Mouse (Mus musculus): ENCODE results near the gene Olfr1364. TPM values are rescaled to one million over a fixed set of nuclear protein-coding genes. Genes with fewer than 3 reads are reported as not detected.

The Olfr1364 gene
- not detected for total RNA-seq (2021)
- long read RNA-seq, experiment 1, result 0 reads
- long read RNA-seq, experiment 2, result 0 reads

DNA sequence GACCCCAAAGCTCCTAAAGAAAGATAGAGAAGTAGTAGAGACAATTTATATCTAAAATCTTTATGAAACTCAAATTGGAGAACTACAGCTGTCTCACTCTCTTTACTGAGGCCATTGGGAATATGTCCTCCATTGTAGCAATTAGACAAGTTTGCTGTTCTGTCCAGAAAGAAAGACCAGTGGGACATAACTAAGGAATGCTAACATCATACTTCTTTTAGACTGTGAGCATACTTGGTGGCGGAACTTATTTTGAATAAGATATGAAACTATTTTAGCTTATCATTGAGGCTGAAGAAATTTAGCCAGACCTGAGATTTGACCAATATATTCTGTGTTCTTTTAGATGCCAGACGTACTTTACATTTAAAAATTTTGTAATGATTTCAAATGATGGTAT lies at the start of gene Olfr1364:
Gene Olfr1364, minus strand, starts transcription at position 101 of the 400 bp plus-strand sequence.
- DNase-seq, result no peak

DNA sequence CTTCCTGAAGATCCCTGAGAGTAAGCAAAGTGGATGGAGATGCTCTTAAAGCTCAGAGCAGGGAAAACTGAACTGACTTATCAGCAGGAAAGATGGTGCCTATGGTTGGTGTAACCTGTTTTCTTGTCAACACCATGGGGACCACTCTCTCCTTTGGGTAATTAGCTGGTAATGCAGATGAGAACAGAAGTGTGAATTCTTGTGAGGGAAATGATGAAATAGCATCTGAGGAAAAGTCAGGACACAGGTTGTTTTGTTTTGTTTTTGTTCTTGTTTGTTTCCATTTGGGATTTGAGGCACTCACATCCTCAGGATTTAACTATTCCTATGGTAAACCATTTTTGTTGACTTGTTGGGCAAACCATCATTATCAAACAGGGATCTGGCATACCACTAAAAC lies 32.4 kb upstream of the Olfr1364 start, which contains the start of gene Olfr1362:
Gene Olfr1362, minus strand, starts transcription at position 101 of the 400 bp plus-strand sequence.
- no peak for DNase-seq

DNA sequence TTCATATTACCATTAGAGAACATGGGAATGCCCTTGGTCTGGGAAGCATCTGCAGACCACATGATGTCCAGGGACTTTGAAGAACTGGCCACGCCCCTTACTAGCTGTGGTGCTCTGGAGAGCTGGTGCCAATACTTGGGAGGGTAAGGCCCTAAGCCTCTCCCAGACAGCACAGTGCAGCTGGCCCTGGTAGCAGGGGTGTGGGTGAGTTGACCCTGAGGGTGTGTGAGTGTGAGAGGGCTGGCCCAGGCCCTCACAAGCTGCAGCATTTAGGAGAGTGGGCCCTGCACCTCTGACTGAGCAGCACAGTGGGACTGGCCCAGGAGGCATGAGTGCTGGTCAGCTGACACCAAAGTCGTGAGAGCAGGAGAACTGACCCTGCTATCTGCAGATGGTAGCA lies 10.1 kb upstream of the Olfr1364 start:
- DNase-seq, result no peak

DNA sequence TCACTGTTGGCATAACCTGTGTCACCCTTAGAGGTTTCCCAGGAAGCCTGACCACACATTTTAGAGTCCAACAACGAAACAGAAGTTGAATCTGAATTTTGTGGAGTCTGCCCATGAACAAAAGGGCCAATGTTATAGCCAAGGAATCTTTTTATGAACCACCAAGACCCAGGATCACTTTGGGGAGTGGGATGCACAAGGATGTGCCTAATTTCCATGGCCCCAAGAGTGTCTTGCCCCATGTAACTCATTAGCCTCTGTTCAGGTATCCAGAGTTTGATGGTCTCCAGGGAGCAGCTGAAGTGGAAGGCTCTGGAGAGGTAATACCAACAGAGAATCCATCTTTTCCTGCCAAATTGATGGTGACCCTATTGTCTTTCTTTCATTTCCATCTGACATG lies 21.8 kb downstream of the Olfr1364 start, which contains the start of gene Olfr1535:
Gene Olfr1535, minus strand, starts transcription at position 101 of the 400 bp plus-strand sequence.
- no peak for DNase-seq

DNA sequence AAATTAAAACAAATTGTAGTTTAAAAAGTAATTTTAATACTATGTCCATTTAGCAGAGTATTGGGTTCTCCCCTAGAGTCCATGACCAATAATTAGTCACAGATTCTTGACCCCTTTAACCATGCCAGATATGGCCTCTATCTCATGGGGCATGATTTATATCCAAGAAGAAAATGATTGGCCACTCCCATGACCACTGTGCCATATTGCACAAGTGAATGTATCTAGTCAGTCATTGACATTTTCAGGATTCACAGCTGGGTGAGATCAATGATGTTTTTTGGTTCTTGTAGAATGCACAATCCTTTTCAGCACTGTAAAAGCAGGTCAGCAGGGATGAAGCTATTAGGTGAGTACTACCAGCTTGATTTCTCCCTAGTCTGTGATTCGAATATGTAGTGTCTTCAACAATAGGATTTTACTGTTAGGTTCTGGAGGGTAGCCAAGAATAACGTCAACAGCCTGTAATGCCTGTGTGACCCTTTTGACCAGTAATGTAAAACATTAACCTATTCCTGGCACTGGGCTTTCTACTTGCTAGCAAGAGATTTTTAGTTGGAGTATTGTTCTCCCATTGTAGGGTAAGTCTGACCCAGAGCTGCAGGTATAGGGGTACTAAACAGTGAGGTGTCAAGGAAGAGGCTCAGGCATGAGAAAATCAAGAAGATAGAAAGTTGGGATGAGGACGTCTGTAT lies 31.0 kb downstream of the Olfr1364 start:
- no peak for DNase-seq

DNA sequence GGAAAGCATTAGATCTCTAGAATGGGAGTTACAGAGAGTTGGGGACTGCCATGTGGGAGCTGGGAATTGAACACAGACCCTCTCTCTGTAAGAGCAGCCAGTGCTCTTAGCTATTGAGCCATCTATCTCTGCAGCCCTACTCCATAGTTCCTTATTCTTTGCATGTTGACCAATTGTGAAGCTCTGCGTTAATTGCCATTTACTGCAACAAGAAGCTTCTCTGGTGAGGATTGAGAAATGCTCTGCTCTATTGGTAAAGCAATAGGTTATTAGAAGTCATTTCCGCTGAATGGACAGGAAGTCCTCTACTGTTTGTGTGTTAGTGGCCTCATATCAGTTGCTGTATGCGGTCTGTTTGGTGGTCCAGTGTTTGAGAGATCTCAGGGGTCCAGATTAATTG lies 32.1 kb downstream of the Olfr1364 start:
- no peak for DNase-seq

DNA sequence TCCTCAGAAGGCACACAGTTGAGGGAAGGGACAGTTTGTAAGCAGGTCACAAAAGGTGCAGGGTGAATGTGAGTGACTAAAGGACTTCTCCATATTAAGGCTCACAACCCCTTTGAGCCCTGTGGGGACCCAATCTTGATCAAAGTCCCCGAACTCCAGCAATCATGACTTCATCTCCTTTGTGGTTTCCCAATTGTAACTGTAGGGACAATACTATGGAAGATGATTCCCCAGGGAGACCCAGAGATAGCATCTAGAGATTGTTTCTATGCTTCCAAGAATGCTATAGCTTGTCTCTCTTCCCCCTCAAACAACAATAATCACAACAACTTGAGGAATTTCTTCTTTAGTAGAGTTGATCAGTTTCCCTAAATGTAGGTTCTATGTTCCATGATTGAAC lies 38.9 kb downstream of the Olfr1364 start, which contains the start of gene Olfr1366:
Gene Olfr1366, minus strand, starts transcription at position 101 of the 400 bp plus-strand sequence.
- DNase-seq, result no peak

DNA sequence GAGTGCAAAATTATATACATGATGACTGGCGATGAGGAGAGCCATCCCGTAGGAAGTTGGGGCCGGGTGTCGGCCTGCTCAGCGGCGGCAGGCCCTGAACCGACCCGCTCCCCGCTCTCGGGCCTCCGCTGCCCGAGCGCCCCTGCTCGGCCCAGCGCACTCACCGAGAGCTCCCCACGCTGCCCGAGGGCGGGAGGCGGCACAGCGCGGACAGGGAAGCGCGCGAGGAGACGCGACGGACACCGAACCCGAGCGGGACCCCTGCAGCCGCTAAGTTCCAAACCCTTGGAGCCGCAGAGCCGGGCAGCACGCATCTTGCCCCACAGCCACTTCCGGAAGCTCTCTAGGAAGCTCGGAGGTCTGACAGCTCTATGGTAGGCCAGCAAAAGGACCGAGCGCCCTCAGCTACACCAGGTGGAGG lies 50.8 kb downstream of the Olfr1364 start, which contains the start of gene Zkscan8:
Gene Zkscan8, minus strand, starts transcription at position 340 of the 421 bp plus-strand sequence.
- DNase-seq, result peak; percentile 92

DNA sequence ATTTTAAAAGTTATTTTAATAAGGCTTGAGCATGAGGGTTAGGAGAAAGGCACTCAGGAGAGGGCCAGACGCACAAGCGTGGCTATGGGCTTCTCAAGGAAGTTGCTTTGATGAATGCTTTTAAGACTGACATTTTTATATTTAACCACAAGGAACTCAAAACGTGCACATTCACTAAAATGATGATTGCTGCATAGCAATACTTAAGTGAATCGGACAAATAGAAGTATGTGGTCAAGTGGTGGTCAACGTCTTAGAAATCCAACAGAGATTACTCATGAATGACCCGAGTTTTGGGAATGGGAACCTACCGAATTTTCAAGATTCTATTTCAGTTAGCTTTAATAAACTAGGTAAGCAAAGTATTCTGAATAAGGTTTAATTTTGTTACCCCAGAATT lies 51.4 kb downstream of the Olfr1364 start:
- no peak for DNase-seq

Other genes with a start within 250 kb of the Olfr1364 start
- not detected for gene Olfr1367, start 234.8 kb downstream of the Olfr1364 start, total RNA-seq (2021)
- gene Zscan12, start 218.9 kb downstream of the Olfr1364 start, total RNA-seq (2021), result 1 to 10 TPM; 7.7 to 9.5 TPM
- 10 to 100 TPM; 47.8 to 61.0 TPM for gene Zkscan3, start 179.0 kb downstream of the Olfr1364 start, total RNA-seq (2021)
- under 1 TPM; 0.48 to 0.54 TPM for gene Pgbd1, start 140.7 kb downstream of the Olfr1364 start, total RNA-seq (2021)
- gene Zscan26, start 128.0 kb downstream of the Olfr1364 start, total RNA-seq (2021), result 10 to 100 TPM; 28.9 to 37.3 TPM
- gene Nkapl, start 113.2 kb downstream of the Olfr1364 start, total RNA-seq (2021), result 1 to 10 TPM; 1.1 to 1.4 TPM
- gene Zkscan4, start 102.9 kb downstream of the Olfr1364 start, total RNA-seq (2021), result 1 to 10 TPM; 2.4 to 3.4 TPM
- gene Gm10065, start 102.3 kb downstream of the Olfr1364 start, total RNA-seq (2021), result not detected
- gene AK157302, start 86.5 kb downstream of the Olfr1364 start, total RNA-seq (2021), result 10 to 100 TPM; 17.2 to 18.4 TPM
- gene Gm11273, start 80.3 kb downstream of the Olfr1364 start, total RNA-seq (2021), result 100 to 1,000 TPM; 180 to 200 TPM
- gene Zkscan8, start 50.6 kb downstream of the Olfr1364 start, total RNA-seq (2021), result 10 to 100 TPM; 16.8 to 24.6 TPM
- not detected for gene Olfr1366, start 39.0 kb downstream of the Olfr1364 start, total RNA-seq (2021)
- gene Olfr1535, start 21.9 kb downstream of the Olfr1364 start, total RNA-seq (2021), result not detected
- gene Olfr1362, start 32.3 kb upstream of the Olfr1364 start, total RNA-seq (2021), result not detected
- not detected for gene Olfr11, start 60.8 kb upstream of the Olfr1364 start, total RNA-seq (2021)
- gene Olfr1361, start 81.6 kb upstream of the Olfr1364 start, total RNA-seq (2021), result not detected
- not detected for gene Olfr1360, start 95.6 kb upstream of the Olfr1364 start, total RNA-seq (2021)
- gene Olfr1359, start 116.4 kb upstream of the Olfr1364 start, total RNA-seq (2021), result not detected
- 100 to 1,000 TPM; 284 to 352 TPM for gene Hist1h2bl, start 134.4 kb upstream of the Olfr1364 start, total RNA-seq (2021)
- gene Hist1h2ai, start 134.7 kb upstream of the Olfr1364 start, total RNA-seq (2021), result 100 to 1,000 TPM; 304 to 363 TPM
- gene Hist1h3h, start 135.9 kb upstream of the Olfr1364 start, total RNA-seq (2021), result 100 to 1,000 TPM; 397 to 474 TPM
- gene Hist1h2bm, start 140.3 kb upstream of the Olfr1364 start, total RNA-seq (2021), result 100 to 1,000 TPM in 1 of 2 experiments, 10 to 100 TPM in 1; 83.1 to 103 TPM
- gene Hist1h4j, start 153.3 kb upstream of the Olfr1364 start, total RNA-seq (2021), result 10 to 100 TPM; 63.1 to 70.2 TPM
- gene Hist1h4k, start 168.7 kb upstream of the Olfr1364 start, total RNA-seq (2021), result 100 to 1,000 TPM; 688 to 818 TPM
- gene Hist1h2ak, start 172.1 kb upstream of the Olfr1364 start, total RNA-seq (2021), result 100 to 1,000 TPM; 111 to 143 TPM
- 100 to 1,000 TPM; 174 to 201 TPM for gene Hist1h2bn, start 172.4 kb upstream of the Olfr1364 start, total RNA-seq (2021)
- gene Hist1h1b, start 198.9 kb upstream of the Olfr1364 start, total RNA-seq (2021), result 100 to 1,000 TPM; 179 to 219 TPM
- 100 to 1,000 TPM; 296 to 332 TPM for gene Hist1h3i, start 201.6 kb upstream of the Olfr1364 start, total RNA-seq (2021)
- 10 to 100 TPM; 69.2 to 73.2 TPM for gene Hist1h2an, start 205.5 kb upstream of the Olfr1364 start, total RNA-seq (2021)
- 100 to 1,000 TPM; 111 to 134 TPM for gene Hist1h2bp, start 205.7 kb upstream of the Olfr1364 start, total RNA-seq (2021)
- 100 to 1,000 TPM; 207 to 275 TPM for gene Hist1h2bq, start 228.4 kb upstream of the Olfr1364 start, total RNA-seq (2021)
- gene Hist1h2ao, start 228.7 kb upstream of the Olfr1364 start, total RNA-seq (2021), result not detected
- 100 to 1,000 TPM; 590 to 593 TPM for gene Hist1h4m, start 230.0 kb upstream of the Olfr1364 start, total RNA-seq (2021)